Mouse (Mus musculus): Measurements from ENCODE around the gene Fbxo39.
A peak's percentile ranks its signal among the peaks of the same experiment; 100 is the strongest.

Gene Fbxo39

DNA sequence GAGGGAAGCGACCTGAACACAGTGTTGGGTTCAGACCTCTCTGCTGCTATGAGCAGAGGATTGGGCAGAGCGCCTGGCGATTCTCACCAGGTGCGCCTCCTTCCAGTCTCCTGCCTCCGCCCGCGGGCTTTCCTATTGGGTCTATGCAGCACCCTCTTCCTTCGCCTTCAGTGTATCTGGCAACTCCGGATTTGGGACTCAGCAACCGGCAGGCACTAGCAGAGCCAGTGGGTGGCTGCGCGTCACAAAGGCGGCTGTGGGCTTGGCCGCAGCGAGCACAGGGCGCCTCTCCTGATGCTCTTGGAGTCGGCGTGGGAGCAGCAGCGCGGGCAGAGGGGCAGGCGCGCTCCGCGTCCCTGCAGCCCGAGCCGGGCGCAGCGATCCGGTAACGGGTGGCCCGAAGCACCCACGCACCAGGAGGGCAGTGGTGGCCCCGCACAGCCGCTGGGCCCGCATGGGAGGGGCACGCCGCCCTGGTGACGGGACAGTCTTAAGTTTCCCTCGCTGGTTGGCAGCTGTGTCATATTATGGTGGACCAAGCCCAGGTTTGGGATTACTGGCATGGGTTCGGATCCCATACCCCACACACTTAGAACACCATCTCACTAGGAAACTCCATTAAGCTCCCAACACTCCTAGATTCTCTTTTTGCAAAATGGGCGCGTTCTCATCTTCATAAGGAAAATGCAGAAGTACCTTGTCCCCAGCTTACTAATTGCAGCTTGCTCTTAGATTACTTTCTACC is at the start of gene Fbxo39:
Gene Fbxo39 (plus strand): TSS at position 294 of the 745 bp plus-strand sequence.
- DNase-seq: no peak

DNA sequence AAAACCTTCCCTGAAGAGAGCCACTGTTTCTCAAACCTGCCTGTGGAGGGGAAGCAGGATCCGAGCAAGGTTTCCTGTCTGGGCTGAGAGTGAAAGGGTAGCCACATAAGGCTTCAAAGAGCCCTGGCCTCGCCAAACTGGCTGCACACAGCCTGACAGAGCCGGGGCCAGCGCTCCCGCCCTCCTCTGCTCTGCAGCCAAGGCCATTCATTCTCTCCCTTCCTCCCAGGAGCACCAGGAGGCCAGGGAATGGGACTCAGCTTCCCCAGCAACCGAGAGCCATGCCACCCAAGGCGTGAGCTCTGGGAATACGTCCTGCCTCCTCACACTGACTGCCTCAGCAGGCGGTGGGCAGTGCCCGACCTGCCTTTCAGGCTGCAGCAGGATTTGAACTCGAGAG is 48.8 kb upstream of the Fbxo39 start:
- DNase-seq: no peak

DNA sequence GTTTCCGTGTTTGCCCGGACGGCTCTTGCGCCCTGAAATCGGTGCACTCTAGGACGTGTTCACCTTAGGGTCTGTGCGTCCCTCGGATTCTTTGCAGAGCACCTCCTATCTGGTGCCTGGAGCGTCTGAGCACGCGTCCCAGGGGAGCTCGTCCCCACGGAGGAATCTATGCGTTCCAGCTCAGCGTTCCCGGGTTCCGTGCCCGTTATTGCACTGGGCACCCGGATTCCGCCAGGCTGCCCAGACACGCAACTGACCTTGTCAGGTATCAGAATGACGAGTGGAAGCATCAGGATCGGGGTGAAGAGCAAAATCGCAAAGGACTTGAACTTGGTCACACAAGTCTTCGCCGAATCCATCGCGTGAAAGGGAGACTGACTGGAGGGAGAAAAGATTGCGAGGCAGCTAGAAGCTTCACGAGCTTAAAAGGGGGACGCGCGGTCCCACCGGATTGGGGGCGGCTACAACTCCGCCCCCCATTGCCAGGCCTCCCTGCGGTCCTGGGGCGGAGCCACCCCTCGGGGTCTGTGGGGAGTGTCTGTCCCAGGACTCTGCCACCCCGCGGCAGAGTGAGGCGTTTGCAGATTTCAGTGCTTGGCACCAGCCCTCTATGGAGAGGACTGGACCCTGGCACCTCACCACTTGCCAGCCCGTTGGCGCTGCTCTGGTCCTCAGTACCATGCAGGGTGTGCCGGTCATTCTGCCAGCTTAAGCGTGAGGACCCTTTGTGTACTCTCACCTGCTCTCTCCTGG is 47.9 kb upstream of the Fbxo39 start:
- DNase-seq: peak; percentile 18 to 36

DNA sequence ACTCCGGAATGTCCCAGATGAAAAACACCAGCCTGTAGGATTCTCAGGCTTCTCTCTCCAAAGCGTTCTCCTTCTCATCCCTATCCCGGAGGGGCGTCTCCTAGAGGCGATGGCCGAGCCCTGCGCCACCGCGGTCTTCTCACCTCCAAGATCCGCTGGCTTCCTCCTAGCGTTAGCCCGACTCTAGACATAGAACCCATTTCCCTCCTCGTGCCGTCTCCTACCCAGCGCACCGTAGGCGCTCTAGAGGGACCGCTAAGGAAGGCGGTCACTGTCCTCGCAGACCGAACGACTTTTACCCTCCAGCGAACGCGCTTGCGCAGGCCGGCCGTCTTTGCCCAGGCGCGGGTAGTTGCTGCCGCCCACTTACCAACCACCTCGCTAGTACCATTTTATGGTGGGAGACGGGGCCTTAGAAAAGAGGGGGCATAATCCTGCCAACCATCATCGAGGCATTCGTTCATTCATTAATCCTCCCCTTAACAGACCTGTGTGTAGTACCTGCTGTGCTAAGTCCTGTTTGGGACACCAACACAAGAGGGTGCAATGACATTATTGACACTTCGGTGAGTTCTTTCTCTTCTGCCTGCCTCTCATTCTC is 47.2 kb upstream of the Fbxo39 start, which contains the start of gene Slc13a5:
Gene Slc13a5 (minus strand): TSS at position 263 of the 601 bp plus-strand sequence.
- DNase-seq: no peak

DNA sequence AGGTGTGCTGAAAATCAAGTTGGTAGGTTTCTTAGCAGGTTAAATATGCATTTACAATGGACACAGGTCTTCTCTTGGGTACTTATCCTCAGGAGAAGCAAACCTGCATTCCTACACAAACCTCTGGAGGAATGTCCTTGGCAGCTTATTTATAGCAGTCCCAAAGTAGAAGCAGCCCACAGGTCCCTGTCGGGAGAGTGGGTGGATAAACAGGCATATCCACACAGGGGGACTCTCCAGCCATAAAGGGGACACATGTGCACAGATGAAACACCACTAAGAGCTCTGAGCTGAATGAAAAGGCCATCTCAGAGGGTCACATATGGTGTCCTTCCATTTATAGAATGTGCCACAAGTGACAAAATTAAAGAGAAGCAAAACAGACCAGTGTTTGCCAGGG is 42.5 kb upstream of the Fbxo39 start:
- no peak for DNase-seq

DNA sequence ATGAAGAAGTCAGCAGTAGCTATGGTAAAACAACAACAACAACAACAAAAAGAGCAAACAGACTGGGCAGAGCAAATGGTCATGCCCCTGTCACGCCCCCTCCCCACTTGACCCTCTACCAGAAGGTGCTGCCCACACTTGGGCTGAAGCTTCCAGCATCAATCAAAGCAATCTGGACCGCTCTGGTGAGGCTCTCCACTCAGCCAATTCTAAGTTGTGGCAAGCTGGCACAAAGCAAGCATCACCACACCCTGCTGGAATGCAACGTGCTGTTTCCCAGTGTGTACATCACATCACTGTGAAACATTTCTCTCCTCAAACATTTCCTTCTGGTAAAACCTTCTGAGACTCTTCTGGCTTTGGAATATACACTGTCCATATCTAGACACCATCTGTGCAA is 40.9 kb upstream of the Fbxo39 start:
- DNase-seq: no peak

DNA sequence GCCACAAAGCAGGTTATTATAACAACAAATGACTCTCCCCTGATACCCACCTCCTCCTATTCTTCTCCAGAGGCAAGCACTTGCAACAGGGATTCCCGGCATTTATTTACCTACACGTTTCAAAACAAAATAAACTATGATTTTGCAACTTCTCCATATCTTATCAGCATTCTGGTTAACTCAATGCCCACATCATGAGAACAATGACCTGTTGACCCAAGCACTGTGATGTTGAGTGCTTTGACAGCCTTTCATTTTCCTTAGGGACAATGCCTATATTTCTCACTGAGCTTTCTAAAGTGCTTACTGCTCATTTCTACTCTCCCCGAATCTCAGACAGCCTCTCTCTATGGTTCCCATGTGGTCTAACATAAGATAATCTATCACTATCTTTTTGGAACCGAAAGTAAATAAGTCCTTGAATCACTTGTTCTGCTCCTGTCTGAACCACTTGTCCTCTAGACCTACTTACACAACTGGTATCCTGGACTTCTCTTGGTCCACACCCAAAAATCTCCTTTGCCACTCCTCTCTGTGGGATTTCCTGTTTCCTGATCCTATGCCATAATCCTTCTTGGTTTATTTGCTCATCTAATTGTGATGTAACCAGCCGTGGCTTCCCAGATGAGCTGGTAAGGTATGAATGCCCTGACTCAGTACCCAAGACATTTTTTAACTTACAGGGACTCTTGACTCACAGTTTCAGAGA is 32.9 kb upstream of the Fbxo39 start:
- no peak for DNase-seq

DNA sequence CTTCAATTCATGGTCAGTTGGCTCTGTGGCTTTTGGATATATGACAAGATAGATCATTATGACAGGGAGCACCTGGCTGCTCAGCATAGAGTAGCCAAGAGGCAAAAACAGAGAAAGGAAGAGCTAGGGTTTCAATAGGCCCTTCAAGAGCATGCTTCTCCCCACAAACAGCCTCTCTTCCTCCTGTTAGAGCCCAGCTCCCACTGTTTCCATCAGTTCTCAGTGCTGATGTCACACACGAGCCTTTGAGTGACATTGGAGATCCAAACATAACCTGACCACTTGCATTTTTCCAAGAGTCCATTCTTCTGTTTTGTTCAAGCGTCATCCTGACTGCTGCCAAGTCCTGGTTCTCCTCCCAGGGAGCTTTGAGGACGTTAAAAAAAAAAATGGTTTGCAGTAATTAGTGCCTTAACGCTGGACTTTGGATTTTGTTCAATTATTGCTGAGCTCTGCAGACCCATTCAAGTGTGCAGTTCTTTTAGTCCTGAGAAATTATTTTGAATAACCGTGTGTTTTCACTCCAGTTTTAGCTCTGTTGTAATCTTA is 32.3 kb upstream of the Fbxo39 start:
- DNase-seq: no peak

DNA sequence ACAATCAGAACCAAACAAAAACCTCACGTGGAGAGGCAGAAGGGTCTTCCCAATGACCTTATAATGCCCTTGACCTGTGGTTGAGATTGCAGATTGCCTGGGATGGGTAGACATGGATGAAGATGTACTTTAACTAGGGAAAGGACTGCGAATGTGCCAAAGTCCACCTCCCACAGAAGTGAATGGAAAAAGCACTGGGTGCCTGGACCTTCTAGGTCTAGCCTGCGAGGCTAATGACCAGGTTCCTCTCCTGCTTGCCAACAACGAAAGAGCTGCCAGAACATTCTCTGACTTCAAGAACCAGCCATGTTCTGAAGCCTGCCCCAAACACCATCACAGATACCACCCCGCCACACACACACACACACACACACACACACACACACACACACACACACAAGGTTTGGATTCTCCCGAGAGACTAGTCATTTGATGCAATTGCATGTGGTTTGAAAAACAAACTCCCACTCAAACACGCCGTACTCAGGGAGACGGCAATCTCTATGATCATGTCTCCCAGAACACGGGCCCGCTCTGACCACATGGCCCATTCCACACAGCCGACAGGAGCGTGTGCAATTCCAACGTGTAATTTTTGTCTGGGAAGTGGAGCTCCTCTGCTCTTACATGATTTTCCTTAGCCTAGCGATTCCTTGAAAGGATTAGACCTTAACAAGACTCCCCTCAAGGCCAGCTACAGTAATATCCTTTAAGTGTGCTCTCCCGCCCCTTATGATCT is 30.6 kb upstream of the Fbxo39 start:
- DNase-seq: no peak

DNA sequence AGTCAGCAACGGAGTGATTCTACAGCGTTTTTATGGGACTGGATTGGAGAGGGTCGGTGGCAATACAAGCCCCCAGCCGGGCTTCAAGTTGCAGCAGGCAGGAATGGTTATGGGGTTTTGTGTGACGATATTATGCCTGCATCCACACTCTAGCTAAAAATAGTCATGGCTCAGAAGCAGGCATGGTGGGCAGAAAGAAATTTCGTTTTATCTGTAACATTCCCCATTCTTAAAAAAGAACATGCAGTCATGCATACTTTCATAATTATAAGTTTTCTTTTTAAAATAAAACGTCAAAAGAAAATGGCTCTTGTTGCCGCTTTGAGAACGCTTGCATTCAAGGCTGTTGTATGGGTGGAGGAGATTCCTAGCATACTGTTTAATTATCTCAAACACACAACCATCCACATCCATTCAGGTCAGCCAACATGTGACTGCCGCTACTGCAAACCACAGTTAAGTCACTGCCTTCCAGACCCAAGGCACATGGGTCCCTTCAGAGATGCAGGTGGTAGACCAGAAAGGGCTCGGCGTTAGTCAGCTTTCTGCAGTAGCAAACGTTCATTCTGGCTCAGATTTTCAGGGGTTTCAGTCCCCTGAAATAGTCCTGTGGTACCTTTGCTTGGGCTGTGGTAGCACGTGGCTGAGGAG is 29.6 kb upstream of the Fbxo39 start:
- no peak for DNase-seq

DNA sequence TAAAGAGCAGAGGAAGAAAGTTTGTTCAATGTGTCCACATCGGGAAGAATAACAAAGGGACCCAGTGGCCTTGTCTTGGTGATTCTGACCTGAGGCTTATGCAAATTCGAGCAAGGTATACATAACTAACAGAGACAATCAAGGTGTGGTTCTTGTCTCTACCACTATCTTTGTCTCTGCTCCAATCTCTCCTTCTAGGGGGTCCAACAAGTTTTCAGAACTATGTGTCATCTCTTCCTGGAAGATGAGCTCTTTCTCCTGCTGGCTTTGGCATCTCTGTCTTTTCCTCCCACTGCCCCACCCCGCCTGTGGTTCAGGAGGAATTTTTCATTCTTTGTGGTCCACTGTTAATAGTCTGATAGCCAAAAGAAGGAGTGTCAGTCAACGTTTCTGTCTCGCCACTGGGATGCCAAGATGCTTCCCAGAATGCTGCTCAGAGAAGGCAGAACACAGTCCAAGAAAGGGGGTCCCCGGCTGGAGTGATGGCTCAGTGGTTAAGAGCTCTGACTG is 28.2 kb upstream of the Fbxo39 start:
- no peak for DNase-seq

DNA sequence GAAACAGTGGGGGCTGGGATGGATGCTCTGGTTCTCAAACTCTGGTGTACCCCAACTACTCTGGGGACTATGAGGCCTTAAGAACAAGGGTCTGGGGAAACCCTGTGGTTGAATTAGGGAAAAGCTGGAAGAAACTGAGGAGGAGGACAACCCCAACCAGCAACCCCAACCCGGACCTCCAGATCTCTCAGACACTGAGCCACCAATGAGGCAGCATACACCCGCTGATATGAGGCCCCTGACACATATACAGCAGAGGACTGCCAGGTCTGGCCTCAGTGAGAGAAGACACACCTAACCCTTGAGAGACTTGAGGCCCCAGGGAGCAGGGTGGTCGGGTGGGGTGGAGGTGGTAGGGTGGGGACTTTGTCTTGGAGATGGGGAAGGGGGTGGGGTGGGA is 27.6 kb upstream of the Fbxo39 start:
- no peak for DNase-seq

DNA sequence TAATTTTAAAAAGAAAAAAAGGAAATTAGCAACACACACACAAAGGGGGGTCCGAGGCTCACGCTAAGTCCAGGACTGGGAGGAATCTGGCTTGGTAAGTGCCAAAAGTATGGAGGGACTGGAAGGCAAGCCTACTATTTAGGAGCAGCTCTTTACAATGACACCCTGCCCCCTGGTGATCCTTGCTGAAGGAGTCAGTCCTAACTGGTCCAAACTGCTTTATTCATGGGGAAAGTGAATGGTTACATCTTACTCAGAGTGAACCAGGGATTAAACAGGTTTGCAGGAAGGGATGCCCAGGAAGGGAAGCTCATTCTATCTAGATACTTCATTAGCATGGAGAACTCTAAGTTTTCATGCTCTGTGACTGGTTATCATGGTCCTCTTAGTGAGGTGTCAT is 27.1 kb upstream of the Fbxo39 start:
- no peak for DNase-seq

DNA sequence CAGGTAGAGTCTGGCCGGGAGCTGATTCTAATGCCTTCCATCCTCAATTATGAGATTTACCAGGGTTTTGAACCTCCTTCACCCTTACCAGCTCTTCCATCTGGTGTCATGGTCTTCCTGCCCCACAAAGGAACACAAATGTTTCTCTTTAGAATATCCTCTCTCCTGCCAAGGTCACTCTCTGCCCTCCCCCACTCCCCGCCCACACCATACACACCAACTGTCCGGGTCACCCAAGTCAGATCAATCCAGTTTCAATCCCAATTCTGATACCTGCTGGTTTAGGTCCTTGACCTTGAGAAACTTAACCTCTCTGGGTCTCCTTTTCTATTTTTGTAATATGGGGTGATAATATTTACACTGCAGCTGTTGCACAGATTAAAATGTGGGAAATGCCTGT is 26.7 kb upstream of the Fbxo39 start:
- no peak for DNase-seq

DNA sequence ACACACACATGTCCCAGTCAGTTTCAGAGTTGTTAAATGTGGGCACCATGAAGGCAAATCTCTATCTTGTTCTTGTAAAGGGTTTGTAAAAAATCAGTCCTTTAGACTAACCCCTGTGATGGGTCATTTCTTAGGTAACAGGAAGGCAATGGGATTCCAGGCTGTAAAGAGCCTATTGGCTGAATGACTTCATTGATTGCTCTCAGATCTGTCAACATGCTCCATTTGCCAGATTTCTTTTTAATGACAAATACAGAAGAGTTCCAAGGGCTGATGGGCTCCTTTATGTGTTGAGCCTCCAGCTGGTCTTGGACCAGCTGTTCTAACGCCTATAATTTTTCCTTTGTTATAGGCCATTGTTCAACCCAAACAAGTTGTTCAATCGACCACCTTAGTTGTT is 21.1 kb upstream of the Fbxo39 start:
- no peak for DNase-seq

DNA sequence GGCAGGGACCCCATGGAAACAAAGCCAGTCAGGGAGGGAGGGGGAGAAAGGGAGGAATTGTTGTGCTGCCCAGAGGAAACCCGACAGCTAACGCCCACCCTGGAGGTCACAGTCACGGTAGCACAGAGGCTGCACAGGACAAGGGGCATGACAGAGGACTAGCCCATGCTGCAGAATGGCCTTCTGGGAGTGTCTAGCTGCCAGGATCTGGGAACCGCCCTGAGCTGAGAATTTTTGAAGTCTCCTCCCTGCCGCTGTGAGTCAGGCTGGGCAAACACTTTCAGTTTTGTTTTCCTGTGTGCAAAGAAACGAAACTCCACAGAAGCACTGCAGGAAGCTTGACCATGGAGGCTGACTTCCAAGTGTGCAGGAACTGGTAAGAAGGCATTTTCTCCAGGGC is 12.9 kb upstream of the Fbxo39 start, which contains the start of gene Xaf1:
Gene Xaf1 (plus strand): TSS at position 296 of the 400 bp plus-strand sequence.
- peak; percentile 22 to 33 for DNase-seq

DNA sequence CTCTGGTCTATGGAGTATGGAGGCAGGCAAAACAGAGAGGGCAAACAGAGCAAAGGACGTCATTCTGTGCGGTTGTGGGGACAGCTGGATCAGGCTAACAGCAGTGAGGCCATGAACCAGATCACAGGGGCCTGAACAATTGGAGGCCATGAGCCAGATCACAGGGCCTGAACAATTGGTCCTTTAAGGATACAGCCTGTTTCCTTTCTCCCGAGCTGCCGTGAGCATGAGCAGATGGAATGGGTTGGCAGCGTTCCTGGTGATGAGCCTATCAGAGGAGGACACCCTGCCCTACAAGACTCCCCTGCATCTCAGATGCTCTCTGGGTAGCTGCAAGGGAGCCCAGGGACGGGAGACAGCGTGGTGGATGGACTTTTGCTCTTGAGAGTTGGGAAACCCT is 12.0 kb upstream of the Fbxo39 start:
- DNase-seq: no peak

DNA sequence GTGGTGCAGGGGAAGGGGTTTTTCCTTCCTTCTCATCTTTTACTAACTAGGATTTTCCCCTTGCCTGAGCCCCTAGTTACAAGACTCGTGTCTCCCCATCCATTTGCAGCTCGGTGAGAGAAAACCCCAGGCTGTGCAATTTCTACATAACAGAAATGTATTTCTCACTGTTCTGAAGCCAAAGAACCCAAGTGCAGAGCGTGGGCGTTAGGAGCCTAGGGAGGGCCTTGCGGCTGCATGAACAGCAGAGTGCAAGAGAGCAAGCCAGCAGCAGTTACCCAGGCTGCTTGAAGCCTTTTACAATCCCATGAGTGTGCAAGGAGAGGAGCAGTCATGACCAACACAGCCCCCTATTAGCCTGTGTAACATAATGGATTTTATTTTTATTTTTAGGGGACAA is 6.8 kb upstream of the Fbxo39 start:
- no peak for DNase-seq

DNA sequence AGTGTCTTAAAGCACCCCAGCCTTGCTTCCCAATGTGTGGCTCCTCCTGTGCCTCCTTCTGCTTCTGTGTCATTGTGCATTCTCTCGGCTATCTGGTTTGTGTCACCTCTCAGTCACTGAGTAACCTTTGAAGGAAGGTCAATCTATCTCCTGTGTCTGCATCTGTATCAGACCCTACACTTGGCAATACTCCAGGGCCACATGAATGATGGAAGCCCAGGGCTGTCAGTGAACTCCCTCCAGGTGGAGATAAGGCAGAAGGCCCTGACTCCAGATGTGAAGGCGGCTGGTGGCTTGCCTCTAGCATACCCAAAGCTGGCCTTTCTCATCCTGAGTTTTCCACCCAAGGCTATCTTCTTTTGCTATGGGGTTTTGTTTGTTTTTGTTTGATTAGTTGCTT is 5.3 kb upstream of the Fbxo39 start:
- no peak for DNase-seq

DNA sequence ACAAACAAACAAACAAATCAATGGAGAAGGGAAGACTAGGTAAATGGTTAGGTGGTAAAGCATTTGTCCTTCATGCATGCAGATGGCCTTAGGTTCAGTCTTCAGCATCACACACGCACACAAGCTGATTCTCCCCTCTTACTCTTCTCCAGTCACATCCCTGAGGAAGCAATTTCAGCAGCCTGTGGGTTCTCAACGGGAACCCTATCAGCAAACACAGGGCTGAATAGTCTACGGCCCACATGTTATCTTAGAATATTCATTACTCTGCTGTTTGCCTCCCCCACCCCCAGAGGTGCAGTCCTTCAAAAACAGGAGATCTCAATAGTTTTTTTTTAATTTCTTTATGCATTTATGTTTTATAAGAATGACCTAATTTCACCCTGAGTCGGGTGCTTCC is 3.8 kb upstream of the Fbxo39 start:
- no peak for DNase-seq

DNA sequence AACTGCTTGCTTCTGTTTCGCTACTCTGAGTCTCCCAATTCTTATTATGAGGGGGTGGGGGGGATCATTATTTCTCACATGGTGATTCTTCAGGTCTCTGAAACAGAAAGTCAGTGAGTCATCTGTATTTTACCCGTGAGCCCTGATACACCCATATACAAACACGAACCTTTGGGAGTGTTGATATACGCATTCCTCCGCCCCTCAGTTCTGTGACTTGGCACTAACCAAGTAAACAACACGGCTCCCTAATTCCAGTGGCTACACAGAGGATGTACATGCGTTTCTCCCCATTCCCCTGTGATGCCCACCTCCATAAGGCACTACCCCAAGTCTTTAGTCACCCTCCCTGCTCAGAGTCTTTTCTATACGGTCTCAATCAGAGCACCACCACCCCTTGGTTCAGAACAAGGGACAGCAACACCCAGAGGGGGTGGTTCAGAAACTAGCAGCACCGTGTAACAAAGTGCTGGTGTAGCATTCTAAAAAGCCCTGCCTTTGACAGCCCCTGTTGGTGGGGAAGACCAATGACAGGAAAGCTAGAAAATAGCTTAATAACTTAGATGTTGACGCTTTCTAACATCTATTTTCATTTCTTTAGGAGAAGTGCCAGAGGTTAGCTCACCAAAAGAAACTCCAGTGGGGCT is 2.8 kb upstream of the Fbxo39 start:
- no peak for DNase-seq
